Mouse (Mus musculus): Measurements from ENCODE around the gene Gm11042. TPM values are rescaled to one million over a fixed set of nuclear protein-coding genes. Genes with fewer than 3 reads are reported as not detected.

The Gm11042 gene
- polyA plus RNA-seq, 1 experiment from 2014 or later: not detected

- 80% methylated on average over 15 of the region's 15 CpGs for WGBS
These were observed 47.4 kb downstream of the Gm11042 start for GRCm38 (mm10) chr12:74268644-74269285.

DNA sequence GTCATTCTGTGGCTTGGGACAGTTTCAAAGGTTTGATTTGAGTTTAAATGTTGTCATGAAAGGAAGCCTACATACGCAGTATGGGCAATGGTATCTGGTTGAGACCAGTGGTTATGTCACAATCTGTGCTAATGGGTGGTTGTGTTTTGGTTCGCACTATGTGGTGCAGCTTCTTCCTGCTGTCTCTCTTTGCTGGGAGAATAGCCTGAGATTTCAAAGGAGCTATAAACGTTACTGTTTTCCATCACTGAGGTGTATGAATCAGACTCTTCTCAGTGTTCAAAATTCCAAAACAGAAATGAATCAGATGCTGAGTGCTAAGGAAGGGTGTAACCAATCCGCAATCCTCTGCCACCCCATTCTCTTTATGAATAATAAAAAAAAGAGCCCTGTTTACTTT is 49.1 kb downstream of the Gm11042 start:
- DNase-seq: no peak
- Histone ChIP-seq H3K27ac (ENCODE audit: low read depth) (no peak overlapping the region), H3K9me3 (ENCODE audit: low read depth, low read length) (no peaks in the 10 kb centered on the region), H3K4me1 (ENCODE audit: insufficient read depth) (no peaks in the 10 kb centered on the region), H3K27me3 (ENCODE audit: insufficient read depth, low read length) (no peaks in the 10 kb centered on the region), H3K4me3 (ENCODE audit: low read depth, low read length) (no peak overlapping the region), H3K4me2 (no peak overlapping the region), H3K36me3 (ENCODE audit: insufficient read depth) (no peaks in the 10 kb centered on the region), H3K9ac (no peak overlapping the region)
- WGBS: 88% methylated on average over 4 of the region's 4 CpGs
- no peak for ATAC-seq (ENCODE audit: insufficient read depth)
- TF ChIP-seq CTCF (IDR thresholded peaks at IDR 0.05; ENCODE audit: low read depth): no peak

More at GRCm38 (mm10) chr12:74268644-74269285, 47.4 kb downstream of the Gm11042 start:
- Histone ChIP-seq H3K9me3 (ENCODE audit: low read depth, low read length) (no peaks in the 10 kb centered on the region), H3K27me3 (ENCODE audit: insufficient read depth, low read length) (no peaks in the 10 kb centered on the region), H3K4me3 (ENCODE audit: low read depth, low read length) (no peak overlapping the region), H3K4me2 (no peak overlapping the region), H3K36me3 (ENCODE audit: insufficient read depth) (no peaks in the 10 kb centered on the region), H3K9ac (no peak overlapping the region), H3K27ac (ENCODE audit: low read depth) (no peak overlapping the region), H3K4me1 (ENCODE audit: insufficient read depth) (no peaks in the 10 kb centered on the region)
- no peak for TF ChIP-seq CTCF (IDR thresholded peaks at IDR 0.05; ENCODE audit: low read depth)
- DNase-seq (no peak), ATAC-seq (ENCODE audit: insufficient read depth) (no peak)
